Mouse (Mus musculus) forebrain, embryonic 16.5 days (tissue): Measurements from ENCODE around the gene Eef1akmt3. TPM values are rescaled to one million over a fixed set of nuclear protein-coding genes. Genes with fewer than 3 reads are reported as not detected.
A peak's percentile ranks its signal among the peaks of the same experiment; 100 is the strongest.

Experiments
- ATAC-seq: fragments of 200-750 bp; cut with Nextera tagmentation; 2 replicates; pipeline ENCODE4 v1.8.0; 2017; ENCODE audit warnings: mild to moderate bottlenecking, moderate library complexity
- H3K27ac ChIP-seq: fragments of 300-500 bp; sonication (generic); 2 replicates; pipeline ENCODE4 v1.5.1; 2014; ENCODE audit warnings: low read length, control low read depth
- H3K27me3 ChIP-seq: fragments of 300-500 bp; sonication (generic); replicated peaks from 2 replicates; pipeline ENCODE4 v1.6.1; 2014; ENCODE audit warnings: low read length; ENCODE audit not compliant: control insufficient read depth, insufficient read depth
- H3K36me3 ChIP-seq: fragments of 300-500 bp; sonication (generic); 2 replicates; pipeline ENCODE4 v1.6.1; 2014; ENCODE audit not compliant: control insufficient read depth, insufficient read depth
- H3K4me1 ChIP-seq: fragments of 300-500 bp; sonication (generic); replicated peaks from 2 replicates; pipeline ENCODE4 v1.6.1; 2014; ENCODE audit warnings: low read length; ENCODE audit not compliant: control insufficient read depth, insufficient read depth
- H3K4me2 ChIP-seq: fragments of 300-500 bp; sonication (generic); 2 replicates; pipeline ENCODE4 v1.6.1; 2014; ENCODE audit warnings: mild to moderate bottlenecking, low read length, control low read depth
- H3K4me3 ChIP-seq: fragments of 300-500 bp; sonication (generic); replicated peaks from 2 replicates; pipeline ENCODE4 v1.5.1; 2014; ENCODE audit warnings: mild to moderate bottlenecking, low read length, control low read depth
- H3K9ac ChIP-seq: fragments of 300-500 bp; sonication (generic); replicated peaks from 2 replicates; pipeline ENCODE4 v1.6.1; 2014; ENCODE audit warnings: low read depth, low read length, control low read depth
- H3K9me3 ChIP-seq: fragments of 300-500 bp; sonication (generic); 2 replicates; pipeline ENCODE4 v1.6.1; 2016; ENCODE audit warnings: low read length; ENCODE audit not compliant: control insufficient read depth
- WGBS: fragments of 180-500 bp; shearing (Covaris S2); extraction: QIAGEN DNeasy Blood & Tissue Kit; methylation state at CpG from one replicate; pipeline ENCODE4 v1.1.7; 2014; 5-methylcytosine and 5-hydroxymethylcytosine counted together
- polyA plus RNA-seq: library from polyadenylated mRNA; unstranded; fragments of >200 nt; fragmentation: Nextera tagmentation; extraction: Ambion mirVana; gene quantifications from 2 replicates; pipeline ENCODE4 v1.2.1, GENCODE M21; 2015

Eef1akmt3 gene
- 0.11 and 0.18 TPM in 2 replicates for polyA plus RNA-seq

DNA sequence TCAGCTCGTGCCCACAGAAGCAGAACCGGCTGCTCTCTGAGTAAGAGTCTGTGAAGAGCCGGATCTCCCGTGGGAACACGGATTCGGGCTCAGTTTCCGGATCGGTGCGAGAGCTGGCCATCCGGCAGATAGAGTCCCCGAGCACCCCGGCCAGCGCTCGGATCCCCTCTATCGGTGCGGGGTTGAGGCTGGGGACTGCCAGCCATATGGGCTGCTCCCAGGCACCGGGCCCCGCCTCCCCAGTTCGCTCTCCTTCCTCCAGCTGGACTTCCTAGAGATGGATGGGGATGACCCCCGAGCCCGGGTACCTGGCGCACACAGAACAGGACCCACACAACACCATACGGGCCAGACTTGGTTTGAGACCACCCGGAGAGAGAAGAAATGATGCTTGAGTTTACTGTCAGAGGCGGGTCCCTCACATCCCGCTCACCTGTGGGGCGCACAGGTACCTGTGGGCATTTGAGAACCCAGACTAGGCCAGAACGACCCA lies at the start of gene Eef1akmt3, which contains the start of gene Mettl1:
Eef1akmt3 (minus strand) TSS at position 240 of the 493 bp plus-strand sequence.
Mettl1 (plus strand) TSS at position 141 of the 493 bp plus-strand sequence.
- Histone ChIP-seq H3K9ac (peak within 1 kb of the TSS; percentile 71), H3K4me1 (peaks cover 12% of the 10 kb centered on the region), H3K27me3 (0 out of 2 replicates have a peak, but pooled peaks cover 2% of the 10 kb centered on the region), H3K4me3 (peak within 1 kb of the TSS; percentile 64), H3K9me3 (no peaks in the 10 kb centered on the region), H3K4me2 (peak within 1 kb of the TSS; percentile 97), H3K27ac (no peak within 1 kb of the TSS), H3K36me3 (no peaks in the 10 kb centered on the region)
- WGBS: under 1% methylated on average over 28 of the region's 28 CpGs
- ATAC-seq: peak; percentile 65

DNA sequence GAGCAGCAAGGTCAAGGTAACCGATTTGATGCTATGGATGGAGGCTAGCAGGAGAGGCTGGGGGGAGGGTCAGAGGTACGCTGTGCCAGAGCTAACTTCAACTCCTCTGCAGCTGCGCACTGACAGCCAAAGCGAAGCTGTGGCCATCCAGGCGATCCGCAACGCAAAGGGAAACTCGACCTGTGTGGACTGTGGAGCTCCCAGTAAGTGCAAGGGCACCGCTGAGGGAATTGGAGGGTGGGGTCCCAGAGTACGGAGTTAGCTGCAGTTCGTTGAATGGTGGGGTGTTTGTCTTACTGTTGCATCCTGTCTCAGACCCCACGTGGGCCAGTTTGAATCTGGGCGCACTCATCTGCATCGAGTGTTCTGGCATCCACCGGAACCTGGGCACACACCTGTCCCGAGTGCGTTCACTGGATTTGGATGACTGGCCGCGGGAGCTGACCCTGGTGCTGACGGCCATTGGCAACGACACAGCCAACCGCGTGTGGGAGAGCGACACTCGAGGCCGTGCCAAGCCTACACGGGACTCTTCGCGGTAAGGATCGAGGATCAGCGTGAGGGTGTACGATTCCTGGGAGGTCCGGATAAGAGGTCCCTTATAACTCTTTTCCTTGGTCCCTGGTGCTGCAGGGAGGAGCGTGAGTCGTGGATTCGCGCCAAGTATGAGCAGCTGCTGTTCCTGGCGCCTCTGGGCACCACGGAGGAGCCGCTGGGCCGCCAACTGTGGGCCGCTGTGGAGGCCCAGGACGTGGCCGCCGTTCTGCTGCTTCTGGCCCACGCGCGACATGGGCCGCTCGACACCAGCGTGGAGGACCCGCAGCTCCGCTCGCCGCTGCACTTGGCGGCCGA lies 49.5 kb upstream of the Eef1akmt3 start:
- WGBS: 7% methylated on average over 57 of the region's 57 CpGs
- Histone ChIP-seq H3K27me3 (peaks cover 36% of the 10 kb centered on the region), H3K36me3 (peaks cover 8% of the 10 kb centered on the region; the same call in 1 of the 2 replicates), H3K9ac (peak overlapping the region; percentile 33), H3K4me3 (peak overlapping the region; percentile 28), H3K4me2 (peak overlapping the region; percentile 54), H3K27ac (no peak overlapping the region), H3K4me1 (peaks cover 24% of the 10 kb centered on the region), H3K9me3 (no peaks in the 10 kb centered on the region)
- peak; percentile 43 for ATAC-seq

DNA sequence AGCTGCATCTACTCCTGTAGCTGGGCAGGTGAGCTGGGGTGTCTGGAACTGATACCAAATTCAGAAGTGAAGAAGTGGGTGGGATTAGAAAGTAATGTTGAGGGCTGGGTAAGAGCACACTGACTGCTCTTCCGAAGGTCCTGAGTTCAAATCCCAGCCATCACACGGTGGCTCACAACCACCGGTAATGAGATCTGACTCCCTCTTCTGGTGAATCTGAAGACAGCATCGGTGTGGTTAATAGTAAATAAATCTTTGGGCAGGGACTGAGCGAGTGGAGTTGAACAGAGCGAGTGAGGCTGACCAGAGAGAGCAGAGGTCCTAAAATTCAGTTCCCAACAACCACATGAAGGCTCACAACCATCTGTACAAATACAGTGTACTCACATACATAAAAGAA lies 44.3 kb upstream of the Eef1akmt3 start:
- Histone ChIP-seq H3K4me2 (no peak overlapping the region), H3K4me3 (no peak overlapping the region), H3K27me3 (peaks cover 26% of the 10 kb centered on the region), H3K27ac (no peak overlapping the region), H3K4me1 (peaks cover 21% of the 10 kb centered on the region), H3K36me3 (peaks cover 4% of the 10 kb centered on the region; the same call in 1 of the 2 replicates), H3K9me3 (no peaks in the 10 kb centered on the region), H3K9ac (no peak overlapping the region)
- WGBS: 73% methylated on average over 6 of the region's 6 CpGs
- ATAC-seq: no peak

DNA sequence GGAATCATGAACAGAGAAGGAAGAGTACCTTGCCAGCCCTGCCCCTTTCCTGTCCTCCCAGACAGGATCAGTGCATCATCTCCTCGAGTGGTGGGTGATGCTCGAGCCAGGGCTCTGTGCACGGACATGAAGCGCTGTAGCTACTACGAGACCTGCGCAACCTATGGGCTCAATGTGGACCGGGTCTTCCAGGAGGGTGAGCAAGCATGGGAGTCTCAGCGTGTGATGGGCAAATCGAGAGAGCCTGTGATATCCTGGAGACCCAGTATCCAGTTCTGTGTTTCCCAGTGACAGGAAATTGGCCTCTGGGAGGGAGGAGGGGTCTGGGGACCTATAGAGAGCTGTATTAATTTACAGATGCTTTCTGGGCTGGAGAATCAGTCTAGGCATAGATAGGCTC lies 43.7 kb upstream of the Eef1akmt3 start:
- no peak for ATAC-seq
- H3K36me3 ChIP-seq: peaks cover 4% of the 10 kb centered on the region; the same call in 1 of the 2 replicates
- peaks cover 26% of the 10 kb centered on the region for H3K27me3 ChIP-seq
- H3K9me3 ChIP-seq: no peaks in the 10 kb centered on the region
- 85% methylated on average over 9 of the region's 9 CpGs for WGBS
- no peak overlapping the region for H3K27ac ChIP-seq
- peaks cover 24% of the 10 kb centered on the region for H3K4me1 ChIP-seq
- H3K4me3 ChIP-seq: no peak overlapping the region
- no peak overlapping the region for H3K4me2 ChIP-seq
- no peak overlapping the region for H3K9ac ChIP-seq

DNA sequence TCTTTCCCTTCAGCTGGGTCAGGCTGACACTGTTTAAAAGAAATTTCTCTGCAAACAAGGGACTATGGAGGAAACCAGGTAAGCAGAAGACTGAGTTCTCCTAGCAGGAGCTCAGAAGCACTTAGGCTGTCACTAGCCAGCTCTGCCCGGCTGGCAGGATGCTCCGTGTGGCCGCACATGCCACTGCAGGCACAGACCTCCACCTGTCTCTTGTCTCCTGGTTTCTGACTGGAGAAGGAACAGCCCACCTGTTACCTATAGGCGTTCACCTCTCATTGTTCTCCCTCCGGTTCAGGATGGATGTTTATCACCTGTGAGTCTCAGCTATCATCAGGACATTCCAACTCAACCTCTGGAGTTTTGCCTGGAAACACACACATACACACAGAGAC lies 42.6 kb upstream of the Eef1akmt3 start:
- Histone ChIP-seq H3K4me2 (no peak overlapping the region), H3K4me1 (peaks cover 26% of the 10 kb centered on the region), H3K9me3 (no peaks in the 10 kb centered on the region), H3K27ac (no peak overlapping the region), H3K27me3 (peaks cover 15% of the 10 kb centered on the region), H3K4me3 (no peak overlapping the region), H3K9ac (no peak overlapping the region), H3K36me3 (peaks cover 4% of the 10 kb centered on the region; the same call in 1 of the 2 replicates)
- no peak for ATAC-seq
- WGBS: 58% methylated on average over 5 of the region's 5 CpGs

DNA sequence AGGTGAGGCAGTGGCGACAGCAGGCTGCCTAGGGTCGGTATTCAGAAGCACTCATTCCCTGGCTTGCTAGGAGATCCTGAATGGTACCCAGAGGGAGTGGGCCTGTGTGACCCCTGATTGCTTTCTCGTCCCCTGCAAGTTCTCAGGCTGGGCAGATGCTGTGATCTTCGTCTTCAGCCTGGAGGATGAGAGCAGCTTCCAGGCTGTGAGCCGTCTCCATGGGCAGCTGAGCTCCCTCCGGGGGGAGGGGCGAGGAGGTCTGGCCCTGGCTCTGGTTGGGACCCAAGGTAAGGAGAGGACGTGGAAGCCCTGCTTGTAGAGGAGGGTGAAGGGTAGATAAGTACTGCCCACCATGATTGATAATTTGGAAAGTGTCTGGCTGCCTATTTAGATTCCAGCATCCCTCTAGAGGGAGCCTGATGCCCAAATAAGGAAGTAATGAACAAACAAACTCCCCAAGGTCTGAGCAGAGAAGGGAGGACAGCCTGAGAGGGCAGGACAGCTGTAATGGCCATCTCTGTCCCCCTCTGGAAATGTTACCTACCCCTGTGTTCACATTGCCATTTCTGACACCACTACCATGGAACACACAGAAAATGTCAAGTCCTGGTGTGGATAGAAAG lies 42.1 kb upstream of the Eef1akmt3 start:
- Histone ChIP-seq H3K27me3 (peaks cover 14% of the 10 kb centered on the region), H3K4me1 (peaks cover 29% of the 10 kb centered on the region), H3K9me3 (no peaks in the 10 kb centered on the region), H3K4me3 (no peak overlapping the region), H3K9ac (no peak overlapping the region), H3K4me2 (no peak overlapping the region), H3K27ac (no peak overlapping the region), H3K36me3 (peaks cover 4% of the 10 kb centered on the region; the same call in 1 of the 2 replicates)
- no peak for ATAC-seq
- 37% methylated on average over 8 of the region's 8 CpGs for WGBS

DNA sequence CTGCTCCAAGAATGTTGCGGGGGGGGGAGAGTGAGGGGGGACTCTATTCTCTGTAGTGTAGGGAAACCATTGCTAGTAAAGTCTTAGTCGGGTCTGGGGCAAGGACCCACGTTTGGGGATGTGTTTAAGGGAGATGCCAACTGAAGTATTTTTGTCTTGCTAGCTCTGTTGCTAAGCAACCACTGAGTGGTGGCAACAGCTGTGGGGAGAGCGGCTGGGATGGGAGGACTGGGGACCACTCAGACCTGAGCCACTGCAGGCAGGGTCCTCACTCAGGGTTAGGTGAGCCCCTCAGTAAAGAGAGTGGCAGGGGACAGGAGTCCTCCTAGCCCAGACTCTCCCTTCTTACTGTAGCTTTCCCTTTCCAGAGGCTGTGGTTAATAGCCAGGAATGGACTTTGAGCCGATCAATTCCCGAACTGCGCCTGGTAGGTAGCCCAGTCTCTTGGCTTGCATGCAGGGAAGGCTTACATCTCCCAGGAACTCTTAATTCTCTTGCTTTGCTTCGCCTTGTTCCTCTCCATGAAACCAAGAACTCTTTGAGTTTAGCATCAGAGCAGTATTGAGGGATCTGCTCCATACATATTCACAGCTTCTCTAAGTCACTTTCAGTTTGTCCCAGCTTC lies 40.8 kb upstream of the Eef1akmt3 start:
- Histone ChIP-seq H3K4me2 (peak overlapping the region; percentile 88), H3K9ac (peak overlapping the region; percentile 83; the same call in 1 of the 2 replicates), H3K27me3 (peaks cover 11% of the 10 kb centered on the region), H3K9me3 (no peaks in the 10 kb centered on the region), H3K4me3 (peak overlapping the region; percentile 79), H3K27ac (no peak overlapping the region), H3K36me3 (no peaks in the 10 kb centered on the region), H3K4me1 (peaks cover 39% of the 10 kb centered on the region)
- 29% methylated on average over 8 of the region's 8 CpGs for WGBS
- ATAC-seq: 0 out of 2 replicates have a peak, but pooled peaks have one; percentile 14

DNA sequence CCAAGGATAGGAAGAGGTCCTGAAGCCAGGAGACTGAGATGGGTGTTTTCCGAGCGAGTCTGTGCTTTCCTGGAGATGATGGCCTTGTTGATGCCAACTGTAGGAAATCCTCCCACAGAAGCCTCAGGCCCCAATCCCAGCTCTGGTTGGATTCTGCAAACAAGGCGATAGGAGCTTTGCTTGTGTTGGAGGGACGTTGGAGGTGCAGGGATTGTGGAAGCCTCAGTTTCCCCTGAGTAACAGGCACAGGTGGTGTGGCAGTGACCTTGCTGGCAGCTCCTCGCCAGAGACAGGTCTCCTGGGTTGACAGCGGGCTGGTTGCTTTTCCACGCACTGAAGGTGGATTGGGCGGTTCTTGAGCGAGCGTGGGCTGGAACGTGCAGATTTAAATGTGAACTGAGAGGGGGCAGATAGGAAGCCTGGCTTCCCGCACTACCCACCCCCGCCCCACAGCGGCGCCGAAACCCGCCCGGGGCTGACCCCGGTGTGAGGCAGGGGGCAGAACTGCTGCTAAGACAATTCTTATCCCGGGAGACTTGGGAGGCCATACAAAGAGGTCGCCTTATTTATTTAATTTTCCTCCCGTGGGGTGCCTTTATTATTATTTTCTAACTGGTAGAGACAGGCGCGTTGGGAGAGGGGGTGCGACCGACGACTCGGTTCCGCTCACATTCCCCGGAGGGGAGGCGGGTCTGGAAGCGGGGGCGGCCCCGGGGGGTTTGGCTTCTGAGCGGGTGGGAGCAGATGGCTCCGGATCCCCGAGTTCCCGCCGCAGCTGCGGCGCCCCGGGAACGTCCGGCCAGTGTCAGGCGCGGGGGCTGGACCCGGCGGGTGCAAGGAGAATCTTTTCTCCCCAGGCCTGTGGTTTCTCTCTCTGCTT lies 39.8 kb upstream of the Eef1akmt3 start:
- Histone ChIP-seq H3K27me3 (peaks cover 11% of the 10 kb centered on the region), H3K9ac (peak overlapping the region; percentile 83), H3K4me2 (peak overlapping the region; percentile 88), H3K36me3 (no peaks in the 10 kb centered on the region), H3K4me3 (peak overlapping the region; percentile 79), H3K9me3 (no peaks in the 10 kb centered on the region), H3K27ac (no peak overlapping the region; the same call in 1 of the 2 replicates), H3K4me1 (peaks cover 39% of the 10 kb centered on the region)
- WGBS: 2% methylated on average over 48 of the region's 48 CpGs
- no peak for ATAC-seq
